Mouse (Mus musculus) right cerebral cortex, adult 2 months (tissue): ENCODE results near the gene Larp4b.

Source experiments
- DNase-seq, 2 experiments: peaks; one replicate each; pipeline ENCODE4 v3.0.0; 2021 to 2022; ENCODE audit warnings: low spot score in 2 of 2

The Larp4b gene

GRCm38 (mm10) chr13:9178270-9178669 is 84.6 kb downstream of the Larp4b start:
- no peak for DNase-seq

DNA sequence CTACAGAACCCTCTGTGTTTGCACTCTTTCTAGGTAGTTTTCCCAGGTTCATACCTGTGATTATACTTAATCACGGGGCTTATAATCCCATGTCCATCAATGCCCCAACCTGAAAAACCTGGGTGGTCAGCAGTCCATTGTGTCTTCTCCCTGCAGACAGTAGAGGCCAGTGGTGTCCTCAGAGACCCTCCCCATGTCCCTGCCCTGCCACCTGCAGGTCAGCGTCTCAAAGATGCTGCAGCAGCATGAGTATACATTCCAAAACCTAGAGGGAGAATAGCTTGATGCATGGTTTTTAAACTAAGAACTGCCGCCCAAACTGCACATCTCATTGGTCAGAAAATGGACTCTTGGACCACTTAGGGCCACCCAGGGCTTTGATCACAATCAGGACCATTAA is 85.0 kb downstream of the Larp4b start:
- no peak for DNase-seq

GRCm38 (mm10) chr13:9180221-9180620 is 86.5 kb downstream of the Larp4b start:
- DNase-seq = no peak

GRCm38 (mm10) chr13:9181106-9181505 is 87.4 kb downstream of the Larp4b start:
- DNase-seq = no peak

GRCm38 (mm10) chr13:9181666-9182264 is 88.1 kb downstream of the Larp4b start:
- DNase-seq = peak; percentile 83 to 88

GRCm38 (mm10) chr13:9184281-9184680 is 90.6 kb downstream of the Larp4b start:
- DNase-seq = no peak

DNA sequence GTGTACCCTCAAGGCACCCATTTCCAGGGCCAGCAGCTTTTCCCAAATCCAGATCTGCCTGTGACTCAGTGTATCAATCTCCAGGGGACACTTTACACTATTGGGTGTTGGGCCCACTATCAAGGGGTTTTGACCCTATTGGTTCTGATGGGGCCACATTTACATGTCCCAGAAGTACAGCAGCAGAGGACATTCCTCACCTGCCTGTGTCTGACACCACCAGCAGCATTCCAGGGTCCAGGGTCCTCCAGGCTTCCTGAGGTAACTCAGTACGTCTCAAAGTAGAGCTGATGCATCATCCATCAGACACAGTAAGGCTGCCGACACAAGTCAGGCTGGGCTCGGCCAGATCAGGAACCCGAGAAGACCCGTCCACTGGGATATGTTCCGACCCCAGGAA is 91.0 kb downstream of the Larp4b start:
- DNase-seq = no peak

- DNase-seq = no peak
Observed at GRCm38 (mm10) chr13:9187156-9187555, 93.5 kb downstream of the Larp4b start.

GRCm38 (mm10) chr13:9187566-9188530 is 94.2 kb downstream of the Larp4b start:
- DNase-seq = no peak

DNA sequence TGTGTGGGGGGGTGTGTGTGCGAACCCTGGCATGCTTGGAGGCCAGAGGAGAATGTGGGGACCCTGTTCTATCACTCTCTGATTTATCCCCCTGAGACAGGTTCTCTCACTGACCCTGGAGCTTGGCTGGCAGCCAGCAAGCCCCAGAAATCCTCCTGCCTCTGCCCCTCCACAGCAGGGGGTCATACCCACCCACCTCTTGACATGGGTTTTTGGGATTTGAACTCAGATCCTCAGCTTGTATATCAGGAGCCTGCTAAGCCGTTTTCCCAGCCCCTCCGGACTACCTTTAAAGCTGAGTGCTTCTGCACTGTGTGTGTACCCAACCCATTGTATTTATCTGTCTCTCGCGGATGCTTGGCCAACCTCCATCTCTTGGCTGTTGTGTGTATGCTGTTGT is 95.8 kb downstream of the Larp4b start:
- no peak for DNase-seq

- peak; percentile 86 to 88 for DNase-seq
Observed at GRCm38 (mm10) chr13:9191172-9192140, 97.8 kb downstream of the Larp4b start.

GRCm38 (mm10) chr13:9192797-9193330 is 99.2 kb downstream of the Larp4b start:
- no peak for DNase-seq

GRCm38 (mm10) chr13:9194656-9195055 is 101.0 kb downstream of the Larp4b start:
- DNase-seq = no peak

DNA sequence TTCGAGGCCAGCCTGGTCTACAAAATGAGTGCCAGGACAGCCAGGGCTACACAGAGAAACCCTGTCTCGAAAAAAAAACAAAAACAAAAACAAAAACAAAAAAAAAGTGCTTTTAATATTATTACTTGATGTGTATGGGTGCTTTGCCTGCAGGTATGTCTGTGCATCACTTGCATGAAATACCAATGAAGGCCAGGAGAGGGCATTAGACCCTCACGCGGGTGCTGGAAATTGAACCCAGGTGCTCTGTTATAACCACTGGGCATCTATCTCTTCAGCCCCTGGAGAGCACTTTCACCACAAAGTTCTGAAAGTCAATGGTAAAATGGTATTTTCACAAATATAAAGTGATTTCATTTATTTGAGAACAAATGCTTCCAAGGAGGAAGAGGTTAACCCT is 101.9 kb downstream of the Larp4b start:
- DNase-seq = no peak

GRCm38 (mm10) chr13:9198106-9198505 is 104.4 kb downstream of the Larp4b start:
- no peak for DNase-seq

- DNase-seq = no peak
Observed at GRCm38 (mm10) chr13:9198728-9199464, 105.2 kb downstream of the Larp4b start.

- no peak for DNase-seq
Observed at GRCm38 (mm10) chr13:9199465-9199844, 105.8 kb downstream of the Larp4b start.

DNA sequence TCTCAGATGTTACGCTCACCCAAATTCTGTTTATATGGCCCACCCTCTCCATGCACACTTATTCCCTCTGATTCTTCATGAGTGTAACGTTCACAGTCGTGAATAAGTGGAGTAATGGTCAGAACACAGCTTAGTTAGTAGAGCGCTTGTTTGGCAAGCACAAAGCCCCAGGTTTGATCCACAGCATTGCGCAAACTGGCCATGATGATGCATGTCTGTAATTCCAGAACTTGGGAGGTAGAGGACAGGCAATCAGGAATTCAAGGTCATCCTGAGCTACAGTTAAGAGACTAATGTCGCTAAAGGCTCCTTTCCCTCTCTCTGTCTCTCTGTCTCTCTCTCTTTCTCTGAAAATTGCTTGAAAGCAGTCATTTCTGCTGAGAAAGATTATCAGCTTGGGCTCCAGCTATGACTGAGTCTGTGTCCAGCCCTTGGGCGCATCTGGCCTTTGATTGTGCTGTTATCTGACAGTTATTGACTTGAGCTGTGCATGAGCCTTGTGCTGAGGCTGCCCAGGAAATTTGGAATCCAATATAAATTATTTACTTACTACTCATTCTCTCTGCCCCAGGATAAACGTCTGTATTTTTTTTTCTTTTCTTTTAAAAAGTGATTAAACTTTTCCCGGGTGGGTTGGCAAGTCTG is 129.2 kb downstream of the Larp4b start:
- no peak for DNase-seq
